Mouse (Mus musculus): ENCODE measurements around the gene Otud7a. TPM values are rescaled to one million over a fixed set of nuclear protein-coding genes. Genes with fewer than 3 reads are reported as not detected.
"Not testable (repeated sequence)": the region's sequence is repeated elsewhere in the genome, so short reads cannot be mapped to it uniquely, and the experiment has no call there.

Otud7a gene
- total RNA-seq, 4 experiments from 2014 or later = not detected

DNA sequence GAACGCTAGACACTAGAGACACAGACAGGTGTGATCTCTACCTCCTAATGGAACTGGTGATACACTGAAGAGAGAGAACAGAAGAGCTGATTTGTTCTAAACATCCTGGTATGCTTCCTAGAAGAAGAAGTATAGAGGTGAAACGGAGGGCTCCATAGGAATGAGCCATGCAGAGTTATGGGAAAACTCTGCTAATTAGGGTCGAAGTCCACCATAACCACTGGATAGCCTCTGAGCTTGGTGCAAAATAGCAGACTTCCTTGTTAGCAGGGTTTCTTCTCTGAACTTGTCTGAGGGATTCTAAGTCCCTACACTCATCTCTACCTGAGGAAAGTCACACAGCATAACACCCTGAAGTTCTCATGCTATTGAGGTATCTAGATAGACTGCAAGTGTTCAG lies 114.4 kb downstream of the Otud7a start:
- no peak for DNase-seq (ENCODE audit: low spot score in 2 of 2)

DNA sequence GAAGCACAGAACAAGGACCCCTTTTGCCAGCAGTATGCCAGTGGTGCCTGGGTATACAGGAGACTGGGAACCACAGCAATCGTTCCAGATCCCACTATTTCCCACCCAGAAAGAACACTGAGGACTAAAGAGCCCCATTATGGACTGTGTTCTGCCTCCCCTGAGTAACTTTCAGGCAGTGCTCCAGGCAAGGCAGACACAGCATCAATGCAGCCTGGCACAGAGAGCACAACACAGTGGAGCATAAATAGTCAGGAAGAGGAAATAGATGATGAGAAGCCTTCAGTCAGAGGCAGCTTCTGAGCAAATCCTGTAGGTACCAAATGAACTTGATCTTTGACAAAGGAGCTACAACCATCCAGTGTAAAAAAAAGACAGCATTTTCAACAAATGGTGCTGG lies 115.1 kb downstream of the Otud7a start:
- no peak for DNase-seq (ENCODE audit: low spot score in 2 of 2)

DNA sequence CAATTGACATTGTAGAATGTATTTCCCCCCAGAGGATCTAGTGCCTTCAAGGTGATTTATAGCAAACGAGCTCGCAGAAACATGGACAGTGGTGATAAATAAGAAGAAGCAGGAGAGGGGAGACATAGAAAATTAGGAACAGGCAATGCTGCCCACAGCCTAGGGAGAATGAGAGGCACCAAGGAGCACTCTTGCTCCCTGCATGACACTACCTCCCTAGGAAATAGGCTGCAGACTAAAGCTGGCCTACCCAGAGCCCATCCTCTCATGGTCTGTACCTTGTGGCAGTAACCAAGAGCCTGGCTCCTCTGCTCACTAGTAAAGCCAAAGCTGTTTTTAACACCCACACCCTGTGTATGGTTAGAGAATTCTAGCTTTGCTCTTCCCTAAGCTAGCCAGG lies 138.8 kb downstream of the Otud7a start:
- DNase-seq (ENCODE audit: low spot score in 2 of 2) = no peak

DNA sequence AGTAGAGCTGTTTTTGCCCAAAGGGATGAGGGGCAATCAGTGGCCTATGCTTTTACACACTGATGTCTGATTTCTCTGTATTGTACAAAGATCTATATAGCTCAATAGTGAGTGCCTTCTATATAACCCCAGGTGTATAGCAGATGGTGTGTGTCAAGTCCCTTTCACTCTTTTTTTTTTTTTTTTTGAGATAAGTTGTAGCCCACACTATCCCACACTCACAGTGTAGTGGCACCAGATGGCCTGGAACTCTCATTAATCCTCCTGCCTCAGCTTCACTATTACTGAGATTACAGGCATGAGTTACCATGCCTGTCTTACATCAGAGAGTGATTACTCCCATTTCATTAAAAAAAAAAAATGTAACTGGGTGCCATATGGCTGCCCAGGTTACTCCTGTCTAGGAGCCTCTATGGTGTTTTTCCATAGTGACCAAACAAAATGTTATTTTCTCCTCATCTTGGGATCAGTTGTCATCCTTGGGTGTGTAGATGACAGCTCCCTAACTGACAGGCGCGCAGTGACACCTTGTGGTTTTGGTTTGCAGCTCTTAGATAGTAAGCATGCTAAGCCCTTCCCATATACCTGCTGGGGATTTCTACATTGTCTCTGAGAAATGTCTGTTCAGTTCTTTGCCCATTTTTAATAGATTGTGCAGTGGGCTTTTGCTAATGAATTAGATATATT lies 141.8 kb downstream of the Otud7a start:
- DNase-seq (ENCODE audit: low spot score in 2 of 2) = no peak

DNA sequence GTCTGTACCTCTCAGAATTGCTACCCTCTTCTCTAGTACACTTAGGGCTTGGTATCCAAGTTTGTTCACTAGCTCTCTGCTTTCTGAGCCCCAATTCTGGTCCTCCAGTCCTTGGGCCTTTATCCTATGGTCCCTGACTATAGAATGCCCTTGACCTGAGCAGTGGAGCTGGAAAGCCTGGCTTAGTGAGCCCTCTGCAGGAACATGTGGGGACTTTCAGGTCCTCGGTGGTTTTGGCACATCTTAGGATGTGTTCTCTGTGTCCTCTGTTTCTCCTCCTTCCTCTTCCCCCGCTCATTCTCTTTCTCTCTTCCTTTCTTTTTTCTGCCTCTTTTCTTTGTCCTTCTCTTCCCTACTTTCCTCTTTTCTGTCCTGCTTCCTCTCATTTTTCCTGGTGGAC lies 145.8 kb downstream of the Otud7a start:
- DNase-seq (ENCODE audit: low spot score in 2 of 2) = no peak

DNA sequence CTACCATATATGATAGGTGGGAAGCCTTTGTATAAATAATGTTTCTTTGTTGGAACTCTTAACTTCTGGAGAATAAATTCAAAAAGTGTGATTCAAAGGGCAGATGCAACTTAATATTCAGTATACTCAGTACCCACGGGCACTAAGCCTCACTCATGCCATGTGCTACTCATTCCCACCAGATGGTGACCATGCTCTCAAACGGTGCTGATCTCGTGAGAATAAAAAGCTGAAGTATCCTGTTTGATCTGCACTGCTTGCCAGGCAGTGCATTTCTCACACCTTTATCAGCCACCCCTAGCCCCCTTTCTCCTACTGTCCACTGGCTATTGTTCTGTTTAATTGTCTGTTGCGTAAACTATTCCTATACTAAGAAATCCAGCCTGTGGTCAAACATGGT lies 146.8 kb downstream of the Otud7a start:
- DNase-seq (ENCODE audit: low spot score in 2 of 2) = no peak

DNA sequence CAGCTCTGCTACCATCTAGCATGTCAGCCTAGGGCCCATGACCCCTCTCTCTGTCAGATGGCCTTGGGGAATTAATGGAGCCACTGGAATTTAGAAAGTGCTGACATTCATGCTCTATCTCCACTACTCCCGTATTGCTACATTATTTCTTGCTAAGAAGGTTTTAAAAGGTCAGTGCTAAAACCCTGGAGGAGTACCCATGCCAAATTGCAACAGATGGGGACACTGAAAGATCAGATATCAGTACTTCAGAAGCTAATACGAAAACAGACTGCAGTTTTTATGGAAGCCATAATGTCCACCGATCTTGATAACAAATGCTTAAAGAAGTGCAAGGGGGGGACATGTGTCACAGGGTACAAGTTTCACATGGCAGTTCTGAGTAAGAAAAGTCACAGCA lies 147.5 kb downstream of the Otud7a start:
- no peak for DNase-seq (ENCODE audit: low spot score in 2 of 2)

DNA sequence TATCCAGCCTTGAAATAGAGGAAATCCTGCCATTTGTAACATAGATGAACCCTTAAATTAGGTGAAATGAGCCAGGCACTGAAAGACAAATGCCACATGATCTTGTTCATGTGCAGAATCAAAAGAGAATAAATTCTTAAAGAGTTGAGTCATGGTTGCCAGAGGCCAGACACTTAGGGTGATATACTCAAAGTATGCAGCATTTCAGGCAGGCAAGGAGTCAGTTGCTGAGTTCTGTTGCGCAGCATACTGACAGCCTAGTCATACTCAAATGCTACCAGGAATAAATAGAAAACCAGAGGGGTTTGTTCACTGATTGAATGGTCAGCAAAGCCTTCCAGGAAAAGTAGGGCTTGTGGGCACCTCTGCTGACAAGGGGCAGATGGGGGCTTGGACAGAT lies 160.3 kb downstream of the Otud7a start:
- no peak for DNase-seq (ENCODE audit: low spot score in 2 of 2)

DNA sequence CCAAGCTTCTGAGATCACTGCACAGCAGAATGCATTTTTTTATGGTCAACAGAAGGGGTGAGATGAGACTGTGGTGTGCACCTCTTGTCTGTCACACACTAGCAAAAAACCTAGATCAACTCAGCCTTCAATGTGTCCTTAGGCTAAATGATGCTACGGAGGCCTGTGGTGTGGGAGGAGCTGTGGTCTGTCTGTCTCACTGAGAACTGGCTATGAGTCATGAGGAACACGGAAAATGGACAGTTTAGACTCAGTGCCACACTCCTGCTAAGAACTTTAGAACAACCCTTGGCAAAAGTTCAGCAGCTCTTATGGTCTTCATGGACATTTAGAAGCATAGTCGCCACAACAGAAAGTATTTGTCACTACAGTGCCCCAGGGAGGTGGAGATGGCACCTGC lies 172.5 kb downstream of the Otud7a start:
- DNase-seq (ENCODE audit: low spot score in 2 of 2) = no peak

DNA sequence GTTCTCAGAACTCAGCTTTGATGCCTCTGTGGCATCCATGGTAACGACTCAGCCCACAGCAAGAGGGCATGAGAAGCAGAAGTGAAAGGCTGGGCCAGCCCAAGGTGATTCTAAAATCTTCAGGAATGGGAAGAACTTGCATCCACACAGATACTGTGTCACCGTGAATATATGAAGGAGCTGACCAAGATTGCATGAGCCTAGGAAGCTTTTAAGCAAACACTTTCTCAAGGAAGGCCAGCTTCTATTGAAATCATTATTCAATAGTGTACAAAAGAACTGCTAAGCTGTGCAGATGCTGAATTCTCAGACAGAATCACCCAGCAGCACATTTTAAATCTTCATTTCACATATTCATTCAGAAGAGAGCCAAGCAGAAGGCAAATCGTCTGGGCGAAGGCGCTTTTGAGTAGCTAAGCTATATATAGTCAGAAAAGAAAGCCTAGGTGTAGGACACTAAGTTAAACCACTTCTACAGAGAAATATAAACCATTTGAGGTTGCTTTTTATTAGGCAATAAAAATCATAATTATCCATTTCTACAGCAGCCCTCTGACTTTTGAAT lies 176.3 kb downstream of the Otud7a start:
- no peak for DNase-seq (ENCODE audit: low spot score in 2 of 2)

DNA sequence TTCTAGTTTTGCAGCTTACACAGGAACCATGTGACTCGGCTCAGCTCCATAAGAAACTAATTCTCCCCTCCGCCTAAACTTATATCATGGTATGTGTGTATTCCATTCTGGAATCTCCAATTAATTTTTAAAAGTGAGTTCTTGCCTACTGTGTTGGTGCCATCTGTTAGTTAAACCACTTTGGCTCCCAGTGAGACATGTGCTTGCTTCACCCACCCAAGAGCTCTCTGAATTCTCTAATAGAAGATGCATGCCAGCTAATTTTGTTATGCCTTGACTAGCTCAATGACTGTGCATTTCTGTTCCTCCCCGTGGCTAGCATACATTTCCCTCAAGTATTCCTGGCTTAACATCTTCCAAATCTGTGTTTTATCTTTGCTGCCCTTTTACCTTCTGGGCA lies 193.1 kb downstream of the Otud7a start:
- no peak for DNase-seq (ENCODE audit: low spot score in 2 of 2)

DNA sequence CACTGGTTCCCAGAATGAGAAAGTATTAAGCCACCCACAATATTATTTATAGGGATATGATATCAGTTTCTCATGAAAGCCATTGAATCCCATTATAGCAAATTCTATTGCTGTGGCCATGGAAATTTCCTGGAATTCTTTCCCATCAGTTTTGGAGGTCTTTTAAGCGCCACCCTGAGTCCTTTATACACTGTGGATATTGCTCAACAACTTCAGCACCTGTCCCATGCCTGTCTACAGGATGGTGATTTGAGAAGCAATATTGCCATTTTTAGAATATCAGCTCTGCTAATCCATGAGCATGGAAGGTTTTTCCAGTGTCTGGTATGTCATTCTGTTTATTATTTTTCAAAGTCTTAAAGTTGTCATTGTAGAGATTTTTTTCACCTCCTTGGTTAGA lies 199.5 kb downstream of the Otud7a start:
- no peak for DNase-seq (ENCODE audit: low spot score in 2 of 2)

DNA sequence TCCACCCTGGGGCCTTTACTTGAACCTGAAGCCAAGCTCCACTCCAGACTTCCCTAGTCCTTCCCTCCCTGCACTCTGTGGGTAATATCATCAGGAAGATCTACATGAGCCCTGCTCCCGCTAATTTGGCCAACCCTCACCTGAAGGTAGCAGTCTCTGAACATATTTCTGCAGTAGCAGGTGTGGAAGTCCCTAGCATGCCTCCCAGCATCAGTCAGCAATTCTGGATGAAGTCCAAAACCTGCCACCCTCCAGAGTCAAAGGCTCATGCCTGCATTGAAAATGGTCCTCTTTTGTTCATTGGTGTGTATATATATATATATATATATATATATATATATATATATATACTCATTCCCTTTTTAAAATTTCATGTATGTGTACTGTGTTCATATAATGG lies 202.6 kb downstream of the Otud7a start:
- no peak for DNase-seq (ENCODE audit: low spot score in 2 of 2)

DNA sequence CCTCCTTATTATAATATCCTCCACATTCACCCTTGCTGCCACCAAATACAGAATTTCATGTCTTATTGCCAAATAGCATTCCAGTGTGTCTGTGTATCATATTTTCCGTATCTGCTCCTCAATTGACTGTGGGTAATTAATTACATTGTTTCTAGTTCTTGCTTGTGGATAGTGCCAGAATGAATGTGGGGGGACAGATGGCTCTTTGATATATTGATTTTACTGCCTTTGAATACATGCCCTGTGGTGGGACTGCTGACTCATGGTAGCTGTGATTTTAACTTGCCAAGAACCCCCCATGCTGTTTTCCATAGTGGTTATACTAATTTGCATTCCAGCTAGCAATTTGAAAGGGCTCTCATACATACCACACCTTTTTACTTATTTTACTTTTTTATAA lies 215.7 kb downstream of the Otud7a start:
- no peak for DNase-seq (ENCODE audit: low spot score in 2 of 2)

DNA sequence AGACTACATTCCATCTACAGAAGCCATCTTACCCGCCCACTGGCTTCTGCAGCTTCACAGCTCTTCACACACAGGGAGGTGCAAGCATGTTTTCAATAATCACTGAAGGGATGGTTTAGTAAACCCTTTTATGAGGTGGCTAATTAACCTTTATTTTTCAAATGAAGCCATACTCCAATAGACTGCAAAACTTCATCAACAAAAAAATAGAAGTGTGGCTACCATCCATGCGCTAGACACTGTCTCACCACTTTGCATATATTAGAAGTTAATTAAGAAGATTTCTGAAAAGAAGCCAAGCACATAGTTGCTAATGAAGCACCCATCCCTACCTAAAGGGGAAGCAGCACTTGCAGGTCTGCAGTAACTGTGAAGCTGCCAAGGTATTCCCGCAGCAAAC lies 218.2 kb downstream of the Otud7a start:
- DNase-seq (ENCODE audit: low spot score in 2 of 2) = no peak

DNA sequence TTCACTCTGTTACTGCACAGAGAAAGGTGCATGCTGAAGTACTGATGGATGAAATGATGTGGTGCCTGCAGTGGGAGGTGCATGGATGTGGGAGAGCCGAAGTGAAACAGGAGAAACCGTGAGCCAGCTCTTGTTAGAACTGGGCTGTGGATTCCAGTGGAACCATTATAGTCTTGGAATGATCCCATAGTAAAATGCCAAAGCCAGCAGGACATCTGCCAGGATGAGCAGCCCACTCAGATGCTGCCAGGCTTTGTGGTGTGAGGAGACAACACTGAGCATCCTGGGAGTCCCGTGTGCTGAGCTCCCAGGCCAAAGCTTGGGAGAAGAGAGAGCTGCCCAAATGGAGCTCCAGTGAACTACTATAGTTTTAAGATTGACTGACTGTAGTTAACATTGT lies 220.9 kb downstream of the Otud7a start:
- DNase-seq (ENCODE audit: low spot score in 2 of 2) = no peak

DNA sequence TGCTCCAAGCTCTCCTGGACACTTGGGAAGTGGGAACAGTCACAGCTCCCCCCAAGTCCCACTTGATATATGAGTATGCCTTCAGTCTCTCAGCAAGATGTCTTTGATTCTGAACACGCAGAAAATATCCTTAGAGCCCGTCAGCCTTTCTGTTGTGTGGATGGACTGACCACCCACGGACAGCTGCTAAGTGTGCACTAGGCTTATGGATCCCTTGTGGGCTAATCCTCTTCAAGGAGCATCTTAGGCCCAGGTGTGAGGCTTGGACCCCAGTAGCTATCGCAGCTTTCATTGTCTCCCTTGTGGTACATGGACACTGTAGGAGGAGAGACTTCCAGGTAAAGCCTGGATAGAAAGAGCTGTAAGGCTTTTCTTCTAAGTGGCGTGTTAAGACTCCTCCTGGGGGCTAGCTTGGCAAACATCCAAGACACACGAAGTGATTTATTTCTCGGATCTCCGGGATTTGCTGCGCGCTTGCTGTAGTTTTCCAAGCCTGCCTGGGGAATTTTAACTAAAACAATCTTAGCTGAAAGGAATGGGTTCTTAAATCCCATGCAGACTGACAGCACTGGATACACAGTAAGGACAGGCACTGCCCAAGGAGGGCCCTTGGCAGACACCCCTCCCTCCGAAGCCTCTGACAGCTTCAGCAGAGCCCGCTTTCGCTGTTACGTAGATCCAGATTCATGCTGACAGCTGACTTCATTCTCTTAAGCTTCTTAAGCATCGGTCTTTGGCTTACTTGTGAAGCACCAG lies 223.6 kb downstream of the Otud7a start:
- no peak for DNase-seq (ENCODE audit: low spot score in 2 of 2)

DNA sequence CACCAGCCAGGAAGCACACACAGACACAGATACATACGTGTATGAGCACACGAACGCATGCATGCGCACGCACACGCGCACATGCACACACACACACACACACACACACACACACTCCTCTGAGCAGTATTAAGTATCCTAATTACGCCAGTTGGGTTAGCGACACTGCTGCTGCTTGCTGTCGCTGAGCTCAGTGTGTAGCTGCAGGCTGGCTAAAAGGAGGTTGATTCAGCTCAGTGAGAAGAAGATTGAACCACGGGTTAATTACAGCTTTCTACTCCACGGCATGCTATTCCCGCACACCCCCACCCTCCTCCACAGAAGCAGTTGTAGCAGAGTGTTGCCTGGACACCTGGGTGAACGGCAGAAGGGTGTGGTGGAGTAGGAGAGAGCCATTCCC lies 224.4 kb downstream of the Otud7a start:
- DNase-seq (ENCODE audit: low spot score in 2 of 2) = no peak

DNA sequence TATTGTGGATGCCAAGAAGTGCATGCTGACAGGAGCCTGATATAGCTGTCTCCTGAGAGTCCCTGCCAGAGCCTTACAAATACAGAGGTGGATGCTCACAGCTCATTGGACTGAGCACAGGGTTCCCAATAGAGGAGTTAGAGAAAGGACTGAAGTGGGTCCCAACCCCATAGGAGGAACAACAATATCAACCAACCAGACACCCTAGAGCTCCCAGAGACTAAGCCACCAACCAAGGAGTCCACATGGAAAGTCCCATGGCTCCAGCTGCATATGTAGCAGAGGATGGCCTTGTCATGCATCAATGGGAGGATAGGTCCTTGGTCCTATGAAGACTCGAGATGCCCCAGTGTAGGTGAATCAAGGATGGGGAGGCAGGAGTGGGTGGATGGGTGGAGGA lies 226.4 kb downstream of the Otud7a start:
- DNase-seq (ENCODE audit: low spot score in 2 of 2) = not testable (repeated sequence)

DNA sequence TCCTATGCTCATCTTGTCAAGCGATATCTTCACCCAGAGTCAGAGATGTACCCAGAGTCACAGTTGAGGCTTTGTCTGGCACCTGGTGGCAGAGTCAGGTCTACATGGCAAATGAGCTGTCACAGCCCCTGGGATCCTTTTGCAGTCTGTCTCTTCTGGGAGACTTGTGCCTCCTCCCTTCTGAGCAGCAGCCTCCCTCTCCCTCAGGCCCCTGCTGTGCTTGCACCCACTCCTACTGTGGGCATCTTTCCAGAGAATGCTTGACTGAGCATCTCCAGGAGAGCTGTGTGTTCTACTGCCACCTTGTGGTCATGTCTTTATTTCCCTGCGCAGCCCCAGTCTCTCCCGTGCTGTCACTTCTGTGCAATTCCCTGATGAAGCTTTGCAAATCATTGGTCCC lies 227.4 kb downstream of the Otud7a start:
- DNase-seq (ENCODE audit: low spot score in 2 of 2) = no peak

DNA sequence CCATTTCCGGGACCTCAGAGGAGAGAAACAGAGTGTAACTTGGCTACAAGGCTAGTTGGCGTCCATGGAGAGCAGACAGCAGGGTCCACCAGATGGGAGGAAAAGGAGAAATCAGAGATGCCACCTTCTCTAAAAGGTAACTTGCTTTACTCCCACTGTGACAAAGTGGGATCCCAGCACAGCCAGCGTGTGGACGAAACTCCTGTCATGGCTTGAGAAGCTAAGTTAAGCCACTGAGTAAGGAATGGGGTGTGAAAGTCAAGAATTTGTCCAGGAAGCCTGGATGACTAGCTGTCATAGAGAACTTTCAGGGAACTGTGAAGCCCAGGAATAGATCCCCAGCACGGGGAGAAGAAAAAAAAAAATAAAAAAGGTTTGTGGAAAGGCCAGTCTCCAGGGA lies 232.1 kb downstream of the Otud7a start:
- DNase-seq (ENCODE audit: low spot score in 2 of 2) = no peak

DNA sequence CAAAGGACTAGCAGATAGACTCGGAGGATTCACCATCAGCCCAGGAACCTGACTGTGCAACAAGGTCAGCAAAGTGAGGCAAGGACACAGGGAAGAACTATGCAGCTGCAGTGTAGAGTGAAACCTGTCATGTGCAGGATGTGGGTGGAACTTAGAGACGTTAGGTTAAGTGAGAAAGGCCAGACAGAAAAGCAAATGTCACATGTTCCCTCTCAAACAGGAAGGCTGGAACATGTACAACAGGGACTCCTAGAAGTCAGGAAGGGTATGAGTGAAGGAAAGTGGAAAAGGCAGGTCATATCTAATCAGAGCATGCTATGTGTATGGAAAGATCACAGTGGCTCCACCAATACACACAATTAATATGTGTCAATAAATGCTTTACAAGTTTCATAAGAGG lies 232.6 kb downstream of the Otud7a start:
- no peak for DNase-seq (ENCODE audit: low spot score in 2 of 2)

DNA sequence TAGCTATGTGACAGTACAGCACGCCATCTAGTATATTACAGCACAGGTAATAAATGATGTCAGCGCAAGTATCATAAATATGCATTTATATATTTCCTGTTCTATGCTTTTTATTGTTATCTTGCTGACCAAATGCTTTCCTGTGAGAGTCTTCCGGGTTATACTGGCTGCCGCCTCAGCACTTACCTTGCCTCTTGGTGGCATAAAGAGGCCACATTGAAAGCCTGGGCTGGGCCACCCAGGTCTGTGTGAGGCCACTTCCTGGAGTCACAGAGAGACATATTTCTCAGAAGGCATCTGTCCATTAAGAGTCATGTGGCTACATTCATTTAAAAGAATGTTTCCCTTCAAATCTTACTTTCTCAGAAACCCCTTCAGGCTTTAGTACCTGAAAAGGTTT lies 242.5 kb downstream of the Otud7a start:
- DNase-seq (ENCODE audit: low spot score in 2 of 2) = no peak

All from gastrocnemius, adult 8-10 months (tissue).